Mouse (Mus musculus) liver (tissue): ENCODE measurements around the gene Tmem230.
"Not testable (repeated sequence)": the region's sequence is repeated elsewhere in the genome, so short reads cannot be mapped to it uniquely, and the experiment has no call there.

Experiments
- DNase-seq: peaks from one replicate; pipeline ENCODE4 v3.0.0-alpha.2; 2020; ENCODE audit warnings: mixed read lengths

Gene Tmem230

GRCm38 (mm10) chr2:132247539-132248313 lies at the start of gene Tmem230:
Gene Tmem230, minus strand, starts transcription at chr2:132247807.
- DNase-seq: peak; percentile 92

DNA sequence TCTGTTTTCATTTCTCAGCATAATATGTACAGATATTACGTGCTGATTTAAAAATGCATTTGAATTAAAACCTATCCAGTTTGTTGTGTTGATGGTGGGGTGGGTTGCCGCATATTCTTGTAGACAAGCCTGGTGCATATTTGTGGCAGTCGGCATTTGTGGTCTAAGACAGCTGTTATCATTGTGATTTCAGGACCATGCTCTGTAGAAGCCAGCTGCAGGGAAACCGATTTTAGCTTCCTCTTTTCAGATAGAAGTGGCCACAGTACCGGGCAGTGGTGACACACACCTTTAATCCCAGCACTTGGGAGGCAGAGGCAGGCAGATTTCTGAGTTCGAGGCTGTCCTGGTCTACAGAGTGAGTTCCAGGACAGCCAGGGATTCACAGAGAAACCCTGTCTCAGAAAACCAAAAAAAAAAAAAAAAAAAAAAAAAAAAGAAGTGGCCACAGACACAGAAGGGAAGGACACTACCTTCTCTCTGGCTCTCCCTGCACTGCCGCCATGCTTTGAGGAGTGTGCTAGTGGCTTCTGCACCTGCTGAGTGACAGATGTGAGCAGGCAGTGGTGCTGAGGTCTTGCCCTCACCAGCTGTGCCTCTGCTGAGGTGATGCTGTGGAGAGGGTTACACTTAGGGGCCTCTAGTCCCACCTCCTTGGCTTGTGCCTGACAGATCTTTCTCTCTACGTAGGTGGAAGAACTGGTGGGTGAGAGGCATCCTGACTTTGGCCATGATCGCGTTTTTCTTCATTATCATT lies 46.3 kb upstream of the Tmem230 start:
- DNase-seq: no peak

- DNase-seq: no peak
Observed at GRCm38 (mm10) chr2:132292083-132292482, 44.5 kb upstream of the Tmem230 start.

DNA sequence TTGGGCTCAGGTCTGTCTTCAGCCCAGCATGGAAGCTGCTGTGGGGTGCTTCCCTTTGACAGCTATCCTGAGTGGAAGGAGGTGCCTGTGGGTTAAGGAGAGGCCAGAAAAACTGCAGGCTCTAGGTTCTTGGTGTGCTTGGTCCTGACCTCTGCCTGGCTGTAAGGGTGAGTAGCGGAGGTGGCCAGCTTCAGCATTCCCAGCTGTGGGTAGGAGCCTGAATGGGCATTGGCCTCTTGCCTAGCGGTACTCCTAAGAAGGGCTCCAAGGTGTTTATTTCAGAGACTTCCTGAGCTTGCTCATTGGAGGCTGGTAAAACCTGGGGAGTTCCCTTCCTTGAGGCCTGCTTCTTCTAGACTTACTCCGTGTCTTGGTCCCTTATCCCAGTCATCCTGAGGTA lies 43.7 kb upstream of the Tmem230 start:
- DNase-seq: no peak

DNA sequence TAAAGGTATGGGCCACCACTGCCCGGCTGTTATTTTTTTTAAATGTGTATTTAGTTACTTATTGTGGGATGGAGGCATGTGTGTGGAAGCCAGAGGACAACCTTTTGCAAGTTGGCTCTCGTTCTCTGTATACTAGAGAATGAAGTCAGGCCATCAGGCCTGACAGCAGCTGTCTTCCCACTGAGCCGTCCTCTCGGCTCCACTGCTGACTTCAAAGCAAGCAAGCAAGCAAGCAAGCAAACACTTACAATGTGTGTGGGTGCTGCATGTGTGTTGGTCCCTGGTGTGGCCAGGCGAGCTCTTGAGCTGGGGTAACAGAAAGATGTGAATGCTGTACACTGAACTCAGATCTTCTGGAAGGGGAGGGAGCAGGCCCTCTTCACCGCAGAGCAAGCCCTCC lies 43.2 kb upstream of the Tmem230 start:
- no peak for DNase-seq

GRCm38 (mm10) chr2:132289213-132289612 lies 41.6 kb upstream of the Tmem230 start:
- not testable (repeated sequence) for DNase-seq

DNA sequence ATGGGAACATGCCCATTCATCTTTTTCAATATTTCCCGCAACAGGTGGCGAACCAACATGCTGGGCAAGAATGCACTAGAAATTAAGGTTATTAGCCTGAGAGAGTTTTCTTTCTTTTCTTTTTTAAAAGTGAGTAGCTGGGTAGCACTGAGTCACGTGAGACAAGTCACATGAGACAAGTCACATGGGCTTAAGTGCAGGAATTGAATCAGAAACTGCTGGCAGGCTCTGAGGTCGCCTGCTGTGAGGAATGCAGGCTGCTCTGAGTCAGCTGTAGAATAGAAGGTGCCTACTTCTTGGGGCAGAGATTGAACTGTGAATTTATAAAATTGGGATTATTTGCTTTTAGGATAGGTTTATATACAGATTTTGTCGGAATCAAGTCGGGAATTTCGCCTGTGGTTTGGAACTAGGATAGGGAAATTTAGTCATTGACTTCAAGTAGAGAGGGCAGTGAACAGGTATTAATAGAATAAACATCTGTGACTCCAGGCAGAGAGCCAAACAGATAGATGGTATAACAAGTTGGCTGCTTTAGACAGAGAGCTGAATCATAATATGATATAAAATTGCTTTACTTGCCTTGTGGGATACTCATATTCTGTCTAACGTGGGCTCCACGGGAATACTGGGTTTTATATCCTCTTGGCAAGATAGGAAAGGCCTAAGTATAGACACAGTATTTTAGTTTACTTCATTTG lies 38.9 kb upstream of the Tmem230 start:
- no peak for DNase-seq

- DNase-seq: not testable (repeated sequence)
Observed at GRCm38 (mm10) chr2:132285722-132286121, 38.1 kb upstream of the Tmem230 start.

- peak; percentile 40 for DNase-seq
Observed at GRCm38 (mm10) chr2:132284492-132285139, 37.0 kb upstream of the Tmem230 start.

GRCm38 (mm10) chr2:132283236-132284070 lies 35.8 kb upstream of the Tmem230 start:
- DNase-seq: no peak

- DNase-seq: no peak
Observed at GRCm38 (mm10) chr2:132282453-132283174, 35.0 kb upstream of the Tmem230 start.

- DNase-seq: no peak
Observed at GRCm38 (mm10) chr2:132281560-132282452, 34.2 kb upstream of the Tmem230 start.

DNA sequence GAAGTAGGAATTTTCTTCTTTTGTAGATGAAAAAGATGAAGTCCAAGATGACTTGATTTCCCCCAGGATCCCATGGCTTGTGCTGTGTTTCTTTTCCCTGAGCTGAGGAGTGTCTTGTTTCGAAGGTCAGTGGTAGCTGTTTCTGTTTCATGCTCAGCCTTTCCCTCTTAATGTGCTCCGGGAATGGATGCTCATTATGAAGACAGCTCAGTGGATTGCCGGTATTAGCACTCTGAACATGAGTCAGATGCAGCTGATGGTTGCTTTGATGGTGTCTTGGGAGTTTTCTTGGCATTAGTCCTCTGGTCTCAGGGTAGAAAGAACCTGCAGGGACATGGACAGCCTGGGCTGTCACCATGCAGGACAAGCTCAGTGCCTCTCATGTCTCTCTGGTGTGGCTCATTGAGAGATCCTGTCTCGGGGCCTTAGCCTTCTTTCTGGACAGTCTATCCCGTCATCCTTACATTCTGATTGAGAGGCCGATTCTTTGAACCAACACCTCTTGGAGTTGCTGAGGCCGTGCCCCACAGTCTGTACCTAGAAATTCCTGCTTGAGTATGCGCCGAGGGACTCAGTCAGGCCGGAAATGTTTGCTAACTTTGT lies 33.0 kb upstream of the Tmem230 start:
- DNase-seq: no peak

GRCm38 (mm10) chr2:132279978-132280377 lies 32.4 kb upstream of the Tmem230 start:
- DNase-seq: no peak

DNA sequence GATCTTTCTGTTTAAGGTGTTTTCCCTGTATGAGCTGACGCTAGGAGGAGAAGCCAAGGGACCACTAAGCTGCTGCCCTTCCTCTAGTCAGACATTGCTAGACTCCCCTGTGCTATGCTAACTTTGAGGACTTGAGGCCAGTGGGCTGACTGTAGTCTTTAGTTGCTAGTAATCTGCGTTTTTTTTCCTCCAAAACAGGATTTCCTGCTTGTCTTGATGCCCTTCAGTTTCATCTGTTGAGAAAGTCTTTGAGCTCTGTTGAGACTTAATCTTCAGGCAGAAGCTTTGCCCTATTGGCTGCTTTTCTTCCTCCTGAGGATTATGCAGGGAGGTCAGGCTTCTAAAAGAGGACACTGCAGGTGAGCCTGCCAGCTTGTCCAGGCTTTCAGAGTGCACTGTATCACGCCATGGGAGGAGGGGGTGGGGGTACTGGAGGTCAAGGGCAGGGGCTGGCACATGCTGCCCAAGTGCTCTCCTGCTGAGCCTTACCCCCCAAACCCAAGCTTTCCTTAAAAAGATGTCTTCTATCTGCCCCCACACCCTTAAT lies 31.8 kb upstream of the Tmem230 start:
- no peak for DNase-seq

- DNase-seq: no peak
Observed at GRCm38 (mm10) chr2:132278273-132278853, 30.8 kb upstream of the Tmem230 start.

DNA sequence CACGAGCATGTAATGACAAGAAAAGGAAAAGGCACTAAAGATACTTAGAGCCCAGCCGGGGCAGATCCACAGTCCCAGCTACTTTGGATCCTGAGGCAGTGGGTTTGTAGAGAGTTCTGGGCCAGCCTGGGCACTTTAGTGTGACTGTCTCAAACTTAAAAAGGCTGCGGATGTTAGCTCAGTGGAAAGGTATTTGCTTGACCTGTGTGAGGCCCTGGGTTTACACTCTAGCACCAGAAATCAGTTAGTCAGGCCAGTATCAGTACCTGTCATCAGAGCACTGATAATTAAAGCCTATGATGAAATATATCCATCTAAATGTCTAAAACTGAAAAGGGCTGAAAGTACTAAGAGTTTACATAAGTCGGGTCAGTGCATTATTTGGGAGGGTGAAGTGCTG lies 28.6 kb upstream of the Tmem230 start:
- DNase-seq: no peak

- peak; percentile 22 for DNase-seq
Observed at GRCm38 (mm10) chr2:132275527-132275926, 27.9 kb upstream of the Tmem230 start.
